Mouse (Mus musculus) embryo, embryonic 10 days (tissue): ENCODE measurements around the gene Nfil3.

Experiments
- DNase-seq: peaks from one replicate; pipeline ENCODE4 v3.0.0-alpha.2; 2015; ENCODE audit warnings: low spot score

The Nfil3 gene

DNA sequence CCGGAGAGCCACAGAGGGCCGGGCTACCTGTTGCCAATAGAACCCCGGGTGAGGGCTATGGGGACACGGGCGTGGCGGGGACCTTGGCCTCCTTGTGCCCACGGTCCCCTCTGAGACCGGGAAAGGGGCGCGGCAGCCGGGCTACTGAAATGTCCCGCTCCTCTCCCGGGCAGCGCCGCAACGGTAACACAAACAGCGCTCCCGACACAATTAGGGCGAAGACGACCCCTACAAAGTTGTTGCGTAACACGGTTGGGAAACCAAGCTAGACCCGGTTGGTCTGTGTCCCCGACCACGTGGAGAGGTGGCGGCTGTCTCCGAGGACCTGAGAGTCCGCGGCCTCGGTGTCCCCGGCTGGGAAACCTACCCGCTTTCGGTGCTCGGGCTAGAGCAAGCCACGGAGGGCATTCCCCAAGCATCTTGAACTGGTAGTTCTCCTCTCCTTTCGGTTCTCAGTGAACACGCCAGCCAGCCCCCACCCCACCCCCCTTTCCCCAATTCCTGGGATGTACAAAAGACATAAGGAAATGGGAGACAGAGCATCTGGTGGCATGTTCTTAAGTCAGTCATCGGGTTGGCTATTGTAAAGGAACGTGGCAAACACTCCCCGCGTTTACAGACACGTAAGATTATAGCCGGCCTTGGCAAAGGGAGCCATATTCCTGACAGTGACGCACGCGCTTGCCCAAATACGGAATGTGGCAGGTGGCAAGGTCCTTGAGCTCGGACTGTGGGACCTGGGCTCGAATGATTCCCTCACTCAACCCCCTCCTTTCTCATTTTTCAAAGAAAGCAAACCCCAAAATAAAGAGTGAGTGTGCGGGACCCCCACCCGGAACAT, 788 bp upstream of the Nfil3 start:
- DNase-seq, result peak; percentile 60

DNA sequence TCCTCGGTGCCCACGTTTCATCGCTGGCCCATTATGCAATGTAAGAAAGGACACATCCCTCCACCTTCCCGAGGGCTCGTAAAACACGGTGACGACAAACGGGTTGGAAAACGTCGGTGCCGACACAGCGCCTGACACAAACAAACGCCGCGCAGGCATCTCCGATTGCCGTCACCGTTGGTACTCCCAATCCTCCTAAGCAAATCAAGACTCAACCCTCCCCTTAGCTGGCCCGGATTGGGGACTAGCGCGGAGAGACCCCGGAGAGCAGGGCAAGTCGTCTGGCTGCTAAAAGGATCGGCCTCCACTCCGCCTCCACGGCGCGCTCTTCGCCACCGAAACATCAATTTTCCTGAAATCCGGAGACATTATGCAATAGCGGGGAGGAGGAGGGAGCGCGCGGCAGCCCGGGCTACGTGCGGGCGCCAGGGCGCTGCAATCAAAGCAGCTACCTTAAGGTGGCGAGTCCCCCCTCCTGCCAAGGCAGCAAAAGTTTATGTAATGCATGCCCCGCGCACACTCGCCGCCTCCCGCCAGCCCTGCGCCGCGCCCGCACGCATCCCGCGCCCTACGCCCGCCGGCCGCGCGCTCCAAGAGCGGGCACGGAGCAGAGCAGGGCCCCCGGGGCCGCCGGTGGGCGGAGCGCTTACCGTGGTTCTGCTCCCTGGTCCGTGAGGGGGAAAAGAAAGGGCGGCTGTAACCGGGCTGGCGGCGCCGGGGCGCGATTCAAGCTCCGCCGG, 492 bp downstream of the Nfil3 start:
- peak; percentile 81 for DNase-seq

GRCm38 (mm10) chr13:52979331-52980051, 1.4 kb downstream of the Nfil3 start:
- peak; percentile 23 for DNase-seq

GRCm38 (mm10) chr13:52978321-52978981, 2.4 kb downstream of the Nfil3 start:
- peak; percentile 50 for DNase-seq

- DNase-seq, result no peak
These were observed 3.1 kb downstream of the Nfil3 start for GRCm38 (mm10) chr13:52977757-52978156.

DNA sequence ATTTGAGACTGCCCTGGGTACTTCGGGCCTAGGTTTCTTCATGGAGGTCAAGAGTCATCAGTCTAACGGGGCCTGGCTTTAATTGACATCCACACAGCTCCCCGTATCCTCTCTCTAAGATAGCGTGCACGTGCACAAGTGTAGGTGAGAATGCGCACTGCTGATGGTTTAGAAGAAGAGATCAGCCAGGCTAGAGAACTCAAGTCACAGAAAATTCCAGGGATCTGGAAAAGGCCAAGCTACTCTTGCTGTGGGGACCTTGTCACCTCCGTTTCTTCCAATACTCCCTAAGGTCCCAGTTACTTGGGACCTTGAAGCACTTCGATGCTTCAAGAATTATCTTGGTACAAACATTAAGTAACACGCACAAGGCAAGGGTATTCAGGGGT, 3.7 kb downstream of the Nfil3 start:
- DNase-seq, result no peak

DNA sequence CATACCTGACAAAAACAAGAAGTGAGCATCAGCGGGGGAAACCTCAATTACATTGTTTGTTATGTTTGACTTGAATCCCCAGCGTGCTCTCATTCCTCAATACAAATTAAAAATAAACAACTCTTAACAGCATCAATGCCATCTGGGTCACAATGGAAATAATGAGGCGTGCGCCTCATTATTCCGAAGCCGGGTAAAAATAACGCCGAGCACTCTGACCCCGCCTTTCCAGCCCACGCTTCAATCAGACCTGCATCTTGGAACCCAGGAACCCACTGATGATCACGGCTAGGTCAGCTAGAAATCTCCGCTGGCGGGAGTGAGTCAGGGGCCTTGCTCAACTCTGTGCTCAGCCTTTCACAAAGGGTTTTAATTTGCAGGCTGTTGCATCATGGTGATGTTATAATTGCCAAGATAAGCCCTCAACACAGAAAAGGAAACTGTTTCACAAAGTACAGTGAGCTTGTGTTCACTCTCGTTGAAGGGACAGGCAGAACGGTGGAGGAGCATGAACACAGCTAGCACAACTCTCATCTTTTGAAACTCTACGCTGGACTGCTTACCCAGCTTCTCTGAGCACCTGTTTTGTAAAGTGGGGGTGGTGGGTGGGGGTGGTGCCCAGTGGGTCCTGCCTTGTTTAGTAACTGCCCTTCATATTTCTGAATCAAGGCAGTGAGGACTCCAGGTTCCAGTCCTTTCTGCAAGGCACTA, 4.2 kb downstream of the Nfil3 start:
- peak; percentile 18 for DNase-seq

GRCm38 (mm10) chr13:52976130-52976509, 4.8 kb downstream of the Nfil3 start:
- DNase-seq, result no peak

GRCm38 (mm10) chr13:52974676-52975075, 6.2 kb downstream of the Nfil3 start:
- DNase-seq, result no peak

DNA sequence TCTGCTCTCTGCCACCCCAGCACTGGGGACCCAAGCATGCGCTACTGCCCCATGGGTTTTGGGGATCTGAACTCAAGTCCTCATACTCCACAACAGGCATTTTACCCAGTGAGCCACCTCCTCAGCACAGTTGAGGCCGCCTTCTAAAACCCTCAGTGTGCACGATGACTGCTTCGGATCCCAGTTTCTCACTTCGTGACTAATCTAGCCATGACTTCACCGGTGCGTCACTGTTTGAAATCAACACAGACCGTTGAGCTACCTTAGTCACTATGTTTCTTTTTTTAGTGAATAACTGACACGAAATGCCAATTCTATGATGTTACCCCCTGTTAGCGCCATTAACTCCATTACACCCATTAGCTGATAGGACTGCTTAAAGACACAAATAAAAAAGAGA, 7.4 kb downstream of the Nfil3 start:
- no peak for DNase-seq

- no peak for DNase-seq
These were observed 8.2 kb downstream of the Nfil3 start for GRCm38 (mm10) chr13:52972626-52973025.

- DNase-seq, result no peak
These were observed 10.0 kb downstream of the Nfil3 start for GRCm38 (mm10) chr13:52970876-52971275.

GRCm38 (mm10) chr13:52962922-52963321, 18.0 kb downstream of the Nfil3 start:
- DNase-seq, result no peak

DNA sequence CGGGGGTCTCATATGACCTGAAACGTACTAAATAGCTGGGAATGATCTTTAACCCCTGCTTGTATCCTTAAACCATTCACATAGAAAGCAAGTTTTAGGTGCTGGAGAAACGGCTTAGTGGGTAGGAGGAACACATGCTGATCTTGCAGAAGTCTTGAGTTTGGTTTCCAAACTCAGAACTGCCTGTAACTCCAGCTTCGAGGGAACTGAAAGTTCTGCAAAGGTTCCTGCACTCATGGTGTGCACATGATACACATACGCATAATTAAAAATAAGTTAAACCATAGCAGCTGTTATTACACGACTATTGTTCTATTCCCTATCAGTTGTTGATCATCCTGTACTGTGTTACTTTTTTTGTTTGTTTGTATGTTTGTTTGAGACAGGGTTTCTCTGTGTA, 18.5 kb downstream of the Nfil3 start:
- no peak for DNase-seq

GRCm38 (mm10) chr13:52953779-52954553, 26.9 kb downstream of the Nfil3 start:
- DNase-seq, result no peak

GRCm38 (mm10) chr13:52949211-52949610, 31.7 kb downstream of the Nfil3 start:
- DNase-seq, result no peak

DNA sequence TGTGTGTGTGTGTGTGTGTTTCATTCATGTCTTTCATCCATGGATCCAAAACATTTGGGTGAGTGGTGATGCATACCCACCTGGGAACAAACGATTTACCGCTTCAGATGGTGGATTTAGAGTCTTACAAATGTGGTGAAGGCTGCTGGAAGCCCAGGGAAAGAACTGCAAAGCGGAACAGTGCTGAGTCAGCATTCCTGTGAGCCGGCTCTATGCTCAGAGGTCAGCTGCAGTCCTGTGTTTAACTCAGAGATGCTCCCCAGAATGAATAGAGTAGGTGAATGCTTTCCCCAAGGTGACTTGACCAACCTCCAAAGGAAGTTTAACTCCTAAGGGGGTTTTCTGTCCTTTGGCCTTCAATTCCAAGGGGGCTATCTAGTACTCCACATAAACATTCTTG, 33.3 kb downstream of the Nfil3 start:
- no peak for DNase-seq

DNA sequence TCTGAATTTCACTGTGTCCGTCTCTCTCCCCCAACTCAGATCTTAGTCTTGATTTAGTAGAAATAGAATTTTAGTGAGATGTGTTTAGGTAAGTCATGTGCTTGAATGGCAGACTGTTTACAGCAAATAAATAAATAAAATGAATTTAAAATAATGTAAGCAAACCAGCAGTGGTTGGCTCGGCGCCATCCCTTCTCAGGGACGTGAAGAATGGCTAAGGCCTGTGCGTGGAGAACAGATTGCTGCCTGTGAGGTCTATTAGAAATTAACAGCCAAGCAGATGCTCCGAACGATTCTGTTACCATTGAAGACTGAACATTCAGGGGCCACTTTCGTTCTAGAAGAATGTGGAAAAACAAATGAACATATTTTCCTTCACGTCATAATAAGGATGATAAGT, 35.1 kb downstream of the Nfil3 start:
- no peak for DNase-seq

- no peak for DNase-seq
These were observed 36.8 kb downstream of the Nfil3 start for GRCm38 (mm10) chr13:52944116-52944515.

GRCm38 (mm10) chr13:52942876-52943388, 37.9 kb downstream of the Nfil3 start:
- DNase-seq, result no peak

- DNase-seq, result no peak
These were observed 39.9 kb downstream of the Nfil3 start for GRCm38 (mm10) chr13:52940956-52941355.
